Mouse (Mus musculus): Measurements from ENCODE around the gene Wdr81.
A peak's percentile ranks its signal among the peaks of the same experiment; 100 is the strongest.

Wdr81 gene

DNA sequence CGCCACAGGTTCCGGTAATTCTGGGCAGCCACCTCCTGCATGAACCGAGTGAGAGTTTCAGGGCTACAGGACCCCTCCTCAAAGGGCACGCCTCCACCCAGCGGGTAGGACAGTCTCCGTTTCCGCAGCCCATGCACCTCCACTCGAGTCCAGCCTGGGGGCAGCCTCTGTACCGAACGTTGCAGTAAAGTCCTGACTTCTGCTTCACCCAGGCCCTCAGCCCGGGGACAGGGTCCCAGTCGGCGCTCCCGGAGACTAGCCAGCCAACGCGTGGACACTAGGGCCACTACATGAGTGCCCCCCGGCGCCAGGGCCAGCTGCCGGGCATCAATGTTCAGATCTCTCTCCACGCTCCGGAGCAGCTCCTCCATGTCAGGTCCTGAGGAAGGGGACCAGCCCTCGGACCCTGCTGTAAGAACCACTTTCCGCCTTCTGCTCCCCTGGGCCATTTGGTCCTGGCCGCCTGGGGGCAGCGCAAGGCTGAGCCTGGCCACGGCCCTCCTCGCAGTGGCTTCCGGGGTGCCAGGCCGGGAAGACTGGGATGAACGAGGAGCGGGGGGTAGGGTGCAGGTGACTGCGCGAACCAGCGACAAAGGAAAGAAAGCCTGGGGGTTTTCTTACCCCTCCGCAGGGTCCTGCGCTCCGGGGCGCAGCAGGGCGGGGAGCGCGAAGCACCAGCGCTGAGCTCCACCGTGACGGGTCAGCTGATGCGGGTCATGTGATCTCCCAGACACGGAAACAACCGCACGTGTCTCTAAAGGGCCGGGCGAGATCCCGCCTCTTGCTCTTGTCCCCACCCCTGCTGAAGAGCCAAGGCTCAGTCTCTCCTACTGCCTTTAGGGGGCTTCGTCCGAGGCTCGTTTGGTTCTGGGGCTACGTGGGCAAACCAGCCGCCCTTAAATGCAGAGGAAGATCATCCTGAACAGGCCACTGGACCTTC lies at the start of gene Wdr81:
Gene Wdr81, minus strand, starts transcription at position 727 of the 940 bp plus-strand sequence.
- DNase-seq, result peak; percentile 96

DNA sequence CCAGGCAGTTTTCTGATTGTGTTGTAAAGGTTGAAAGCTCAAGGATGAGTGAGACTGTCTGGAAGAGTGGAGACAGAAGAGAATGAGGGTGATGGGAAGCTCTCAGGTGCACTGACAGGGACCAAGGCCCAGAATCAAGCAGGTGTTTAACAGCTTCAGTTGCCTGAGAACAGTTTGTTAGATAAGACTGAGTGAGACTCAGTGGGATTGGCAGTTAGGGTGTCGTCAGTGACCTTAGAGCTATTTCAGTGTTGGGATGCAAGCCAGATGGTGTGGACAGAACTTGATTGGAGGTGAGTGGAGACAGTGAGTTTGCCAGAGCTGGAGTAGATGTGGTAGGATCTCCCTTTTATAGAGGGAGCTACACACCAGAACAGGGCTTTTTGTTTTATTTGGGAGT lies 43.6 kb upstream of the Wdr81 start:
- no peak for DNase-seq

GRCm38 (mm10) chr11:75494296-75495049 lies 40.0 kb upstream of the Wdr81 start:
- DNase-seq, result no peak

- no peak for DNase-seq
Measured at GRCm38 (mm10) chr11:75487496-75487895, 33.0 kb upstream of the Wdr81 start.

- peak; percentile 98 for DNase-seq
Measured at GRCm38 (mm10) chr11:75486601-75487285, 32.2 kb upstream of the Wdr81 start, which contains the start of gene Prpf8. Prpf8 (plus strand) TSS chr11:75486816.

GRCm38 (mm10) chr11:75486192-75486591 lies 31.7 kb upstream of the Wdr81 start:
- DNase-seq, result no peak

- DNase-seq, result peak; percentile 16
Measured at GRCm38 (mm10) chr11:75473376-75473775, 18.9 kb upstream of the Wdr81 start.

DNA sequence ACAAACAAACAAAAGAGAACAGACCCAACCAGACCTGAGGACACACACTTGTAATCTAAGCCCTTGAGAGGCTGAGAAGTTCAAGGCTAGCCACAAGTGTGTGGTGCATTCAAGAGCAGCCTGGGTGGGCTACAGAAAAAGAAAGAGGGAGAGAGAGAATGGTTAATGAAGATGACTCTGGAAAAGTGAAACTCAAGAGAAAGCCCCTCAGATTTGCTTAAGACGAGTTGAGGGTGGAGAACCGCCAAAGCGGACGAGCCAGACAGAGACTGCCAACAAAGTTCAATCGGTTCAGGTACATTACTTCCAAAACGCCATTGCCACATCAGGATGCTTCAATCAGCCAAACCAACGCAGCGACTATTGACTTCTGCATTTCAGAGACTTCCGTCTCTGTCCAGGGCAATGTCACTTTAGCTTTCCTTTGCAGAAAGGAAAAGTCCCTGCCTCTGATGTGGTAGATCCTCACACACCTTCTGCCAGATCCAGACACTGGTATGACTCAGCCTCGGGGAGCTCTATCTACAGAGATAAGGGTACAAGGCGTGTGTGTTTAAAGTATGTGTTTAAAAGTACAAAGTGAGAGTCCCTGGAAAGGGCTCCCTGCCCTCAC lies 18.1 kb upstream of the Wdr81 start:
- no peak for DNase-seq

DNA sequence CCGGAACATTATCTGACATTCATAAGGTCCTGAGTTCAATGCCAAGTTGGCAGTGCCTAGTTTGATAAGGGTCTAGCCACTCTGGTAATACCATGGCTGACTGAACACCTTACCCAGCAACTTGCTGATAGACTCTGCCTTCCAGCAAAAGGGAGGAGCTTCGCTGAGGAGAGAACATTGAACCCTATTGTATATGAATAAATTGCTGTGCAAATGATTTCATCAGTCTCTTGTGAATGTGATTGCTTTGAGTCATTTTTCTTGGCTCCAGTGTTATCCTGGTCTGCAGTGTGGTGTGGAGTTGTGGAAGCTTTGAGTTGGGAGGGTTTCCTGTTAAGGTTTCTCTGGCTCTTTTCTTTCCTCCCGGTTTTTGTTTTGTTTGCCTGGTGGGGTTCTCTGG lies 16.2 kb upstream of the Wdr81 start:
- no peak for DNase-seq

DNA sequence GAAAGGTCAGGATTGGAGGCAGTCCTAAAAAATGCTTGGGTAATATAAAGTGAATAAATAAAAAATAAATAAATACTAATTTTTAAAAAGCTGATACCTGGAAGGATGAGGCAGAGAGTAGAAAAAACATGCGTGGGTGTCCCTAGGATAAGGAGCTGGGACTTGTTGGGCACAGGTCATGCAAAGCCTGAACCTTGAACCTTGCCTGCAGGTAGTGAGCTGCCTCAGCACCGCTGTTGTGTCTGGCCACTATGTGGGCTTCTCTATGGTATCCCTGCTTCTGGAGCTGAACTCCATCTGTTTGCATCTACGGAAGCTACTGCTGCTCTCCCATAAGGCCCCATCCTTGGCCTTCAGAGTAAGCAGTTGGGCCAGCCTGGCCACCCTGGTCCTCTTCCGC lies 14.7 kb upstream of the Wdr81 start:
- DNase-seq, result no peak

GRCm38 (mm10) chr11:75468410-75468809 lies 13.9 kb upstream of the Wdr81 start:
- no peak for DNase-seq

DNA sequence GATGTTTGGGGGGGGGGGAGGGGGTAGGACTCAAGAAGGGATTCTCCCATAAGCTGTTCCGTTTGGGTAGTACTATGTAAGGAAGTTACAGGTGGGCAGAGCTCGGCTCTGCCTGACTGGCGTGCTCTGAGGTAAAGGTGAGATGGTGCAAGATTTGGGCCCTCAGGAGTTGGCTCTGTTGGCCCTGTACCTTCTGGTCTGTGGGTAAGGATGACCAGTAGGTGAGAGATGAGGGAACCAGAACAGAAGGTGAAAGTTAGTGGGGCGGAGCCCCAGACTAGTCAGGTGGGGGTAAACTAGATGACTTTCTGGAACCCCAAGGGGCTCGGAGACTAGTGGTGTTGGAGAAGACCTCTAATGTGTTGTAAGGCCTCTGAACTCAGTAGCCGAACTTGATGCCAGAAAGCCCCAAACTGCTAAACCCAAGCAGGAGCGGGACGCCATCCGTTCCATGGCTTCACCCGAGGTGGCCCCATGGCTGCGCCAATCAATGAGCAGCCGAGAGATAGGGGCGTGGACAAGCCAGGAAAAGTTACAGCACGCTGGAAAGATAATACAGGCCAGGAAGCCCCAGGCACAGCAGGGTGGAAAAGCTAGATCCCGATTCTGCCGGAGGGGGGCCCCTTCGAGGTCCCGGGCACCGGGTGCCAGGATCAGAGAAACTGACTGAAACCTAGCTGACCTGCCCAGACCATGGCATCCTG lies 13.1 kb upstream of the Wdr81 start:
- peak; percentile 73 for DNase-seq

- DNase-seq, result no peak
Measured at GRCm38 (mm10) chr11:75466731-75467505, 12.4 kb upstream of the Wdr81 start.

DNA sequence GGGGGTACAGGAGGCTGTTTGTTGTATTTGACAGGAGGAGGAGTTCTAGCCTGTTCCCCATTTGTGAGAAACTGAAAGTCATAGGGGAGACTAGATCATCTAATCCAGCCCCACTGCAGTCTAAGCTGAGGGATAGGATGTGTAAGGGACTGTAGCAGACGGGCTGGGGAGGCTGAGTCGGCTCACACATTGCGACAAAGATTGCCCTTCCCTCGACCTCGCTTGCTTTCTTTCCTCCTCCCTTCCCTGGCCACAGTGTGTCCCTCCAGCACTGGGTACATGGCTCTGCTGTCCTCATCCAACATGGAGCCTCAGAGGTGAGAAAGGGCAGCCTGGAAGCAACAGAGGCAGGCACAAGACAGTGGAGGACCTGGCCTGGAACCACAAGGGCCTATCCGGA lies 10.5 kb upstream of the Wdr81 start:
- no peak for DNase-seq

- DNase-seq, result no peak
Measured at GRCm38 (mm10) chr11:75464417-75464816, 9.9 kb upstream of the Wdr81 start.

- no peak for DNase-seq
Measured at GRCm38 (mm10) chr11:75463624-75464023, 9.1 kb upstream of the Wdr81 start.

GRCm38 (mm10) chr11:75462865-75463336 lies 8.4 kb upstream of the Wdr81 start:
- peak; percentile 93 for DNase-seq

DNA sequence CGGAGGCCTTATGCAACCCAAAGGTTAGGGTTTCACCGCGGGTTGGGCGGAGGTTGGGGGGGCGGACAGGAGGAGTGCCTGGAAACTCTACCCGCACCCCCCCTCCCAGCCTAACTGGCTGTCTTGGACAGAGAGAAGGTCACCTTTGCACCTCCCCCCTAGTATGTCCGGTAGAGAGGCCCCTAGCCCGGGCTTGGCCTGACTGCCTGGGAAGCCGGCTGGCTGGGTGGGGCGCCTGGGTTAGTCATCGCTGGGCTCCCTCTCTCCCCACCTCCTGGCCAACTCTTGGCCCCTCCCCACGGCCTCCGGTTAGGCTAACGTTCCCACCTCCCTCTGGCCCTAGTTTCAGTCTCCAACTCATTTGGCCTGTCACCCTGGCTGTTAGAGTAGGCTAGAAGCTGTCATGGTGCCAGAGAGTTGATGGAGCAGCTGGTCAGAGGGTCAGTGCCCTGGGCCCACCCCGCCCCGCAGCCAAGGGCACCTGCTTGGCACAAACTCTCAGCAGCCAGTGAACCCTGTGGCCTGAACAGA lies 7.8 kb upstream of the Wdr81 start:
- peak; percentile 30 for DNase-seq

DNA sequence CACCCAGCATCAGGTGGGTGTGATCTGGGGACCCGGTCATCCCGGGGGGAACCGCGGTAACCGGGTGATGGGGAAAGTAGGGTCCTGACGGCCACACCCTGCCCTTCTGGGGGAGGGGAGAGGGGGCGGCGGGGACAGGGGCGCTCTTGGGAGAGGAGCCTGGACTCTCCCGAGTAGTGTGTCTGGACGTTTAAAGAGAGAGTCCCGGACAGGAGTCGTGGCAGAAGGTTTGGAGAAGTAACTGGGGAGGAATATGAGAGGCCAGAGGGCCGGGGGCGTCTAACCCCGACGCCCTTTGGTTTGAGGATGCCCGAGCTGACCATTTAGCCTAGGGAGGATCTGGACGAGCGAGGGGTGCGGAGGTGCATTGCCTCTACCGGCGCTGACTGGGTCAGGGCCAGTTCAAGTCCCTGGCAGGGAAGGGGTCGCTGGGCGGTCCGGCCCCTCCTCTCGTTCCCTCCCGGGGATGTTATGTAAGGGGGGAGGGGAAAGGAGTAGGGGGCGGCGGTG lies 7.3 kb upstream of the Wdr81 start:
- no peak for DNase-seq
